Mouse (Mus musculus): Measurements from ENCODE around the gene Dst. TPM values are rescaled to one million over a fixed set of nuclear protein-coding genes. Genes with fewer than 3 reads are reported as not detected.

Gene Dst
- 58.1 and 63.1 TPM in 2 replicates for polyA plus RNA-seq (2014; fragmentation: Nextera tagmentation; extraction: Ambion mirVana)

- H3K27ac ChIP-seq, result peak within 1 kb of the TSS; percentile 92
- H3K4me1 ChIP-seq (replicated peaks; ENCODE audit: control insufficient read depth, insufficient read depth, low read length), result peaks cover 13% of the 10 kb centered on the region; the same call in 1 of the 2 replicates
- no peaks in the 10 kb centered on the region for H3K27me3 ChIP-seq (ENCODE audit: control insufficient read depth, insufficient read depth, low read length)
- H3K9ac ChIP-seq, result peak within 1 kb of the TSS; percentile 74
- no peaks in the 10 kb centered on the region for H3K36me3 ChIP-seq (replicated peaks; ENCODE audit: control insufficient read depth, insufficient read depth)
- peak within 1 kb of the TSS; percentile 78 for H3K4me2 ChIP-seq (replicated peaks)
- 4% methylated on average over 44 of the region's 44 CpGs for WGBS
- peak within 1 kb of the TSS; percentile 69 for H3K4me3 ChIP-seq (replicated peaks; ENCODE audit: low read length)
- ATAC-seq (ENCODE audit: low FRiP score), result peak; percentile 9; the same call in 1 of the 2 replicates
- H3K9me3 ChIP-seq (ENCODE audit: control insufficient read depth, low read length), result no peaks in the 10 kb centered on the region
- no peak for DNase-seq (ENCODE audit: low spot score)
Measured at GRCm38 (mm10) chr1:33908191-33908962, at the start of gene Dst. Gene Dst, plus strand, starts transcription at chr1:33908225.

GRCm38 (mm10) chr1:33869031-33869430 lies 39.0 kb upstream of the Dst start:
- Histone ChIP-seq H3K36me3 (replicated peaks; ENCODE audit: control insufficient read depth, insufficient read depth) (no peaks in the 10 kb centered on the region), H3K4me2 (replicated peaks) (no peak overlapping the region), H3K9ac (no peak overlapping the region), H3K4me3 (replicated peaks; ENCODE audit: low read length) (no peak overlapping the region), H3K9me3 (ENCODE audit: control insufficient read depth, low read length) (peaks cover 4% of the 10 kb centered on the region; the same call in 1 of the 2 replicates), H3K4me1 (replicated peaks; ENCODE audit: control insufficient read depth, insufficient read depth, low read length) (no peaks in the 10 kb centered on the region), H3K27ac (no peak overlapping the region), H3K27me3 (ENCODE audit: control insufficient read depth, insufficient read depth, low read length) (no peaks in the 10 kb centered on the region)
- no peak for ATAC-seq (ENCODE audit: low FRiP score)
- 79% methylated on average over 2 of the region's 2 CpGs for WGBS
- DNase-seq (ENCODE audit: low spot score), result no peak

- Histone ChIP-seq H3K27me3 (ENCODE audit: control insufficient read depth, insufficient read depth, low read length) (no peaks in the 10 kb centered on the region), H3K9ac (no peak overlapping the region), H3K9me3 (ENCODE audit: control insufficient read depth, low read length) (peaks cover 4% of the 10 kb centered on the region; the same call in 1 of the 2 replicates), H3K4me1 (replicated peaks; ENCODE audit: control insufficient read depth, insufficient read depth, low read length) (no peaks in the 10 kb centered on the region), H3K4me3 (replicated peaks; ENCODE audit: low read length) (no peak overlapping the region), H3K27ac (no peak overlapping the region), H3K4me2 (replicated peaks) (no peak overlapping the region), H3K36me3 (replicated peaks; ENCODE audit: control insufficient read depth, insufficient read depth) (no peaks in the 10 kb centered on the region)
- ATAC-seq (ENCODE audit: low FRiP score) (no peak), DNase-seq (ENCODE audit: low spot score) (no peak)
- 92% methylated on average over 3 of the region's 3 CpGs for WGBS
Measured at GRCm38 (mm10) chr1:33869437-33869836, 38.6 kb upstream of the Dst start.

- Histone ChIP-seq H3K4me2 (replicated peaks) (no peak overlapping the region), H3K36me3 (replicated peaks; ENCODE audit: control insufficient read depth, insufficient read depth) (no peaks in the 10 kb centered on the region), H3K9me3 (ENCODE audit: control insufficient read depth, low read length) (peaks cover 4% of the 10 kb centered on the region; the same call in 1 of the 2 replicates), H3K27ac (no peak overlapping the region), H3K4me3 (replicated peaks; ENCODE audit: low read length) (no peak overlapping the region), H3K4me1 (replicated peaks; ENCODE audit: control insufficient read depth, insufficient read depth, low read length) (no peaks in the 10 kb centered on the region), H3K9ac (no peak overlapping the region), H3K27me3 (ENCODE audit: control insufficient read depth, insufficient read depth, low read length) (no peaks in the 10 kb centered on the region)
- no peak for ATAC-seq (ENCODE audit: low FRiP score)
- no peak for DNase-seq (ENCODE audit: low spot score)
- 80% methylated on average over 5 of the region's 5 CpGs for WGBS
Measured at GRCm38 (mm10) chr1:33873561-33873960, 34.5 kb upstream of the Dst start.

- peaks cover 4% of the 10 kb centered on the region; the same call in 1 of the 2 replicates for H3K9me3 ChIP-seq (ENCODE audit: control insufficient read depth, low read length)
- ATAC-seq (ENCODE audit: low FRiP score) (no peak), DNase-seq (ENCODE audit: low spot score) (no peak)
- no peak overlapping the region for H3K27ac ChIP-seq
- no peaks in the 10 kb centered on the region for H3K27me3 ChIP-seq (ENCODE audit: control insufficient read depth, insufficient read depth, low read length)
- H3K4me2 ChIP-seq (replicated peaks), result no peak overlapping the region
- no peak overlapping the region for H3K4me3 ChIP-seq (replicated peaks; ENCODE audit: low read length)
- H3K4me1 ChIP-seq (replicated peaks; ENCODE audit: control insufficient read depth, insufficient read depth, low read length), result no peaks in the 10 kb centered on the region
- no peak overlapping the region for H3K9ac ChIP-seq
- H3K36me3 ChIP-seq (replicated peaks; ENCODE audit: control insufficient read depth, insufficient read depth), result no peaks in the 10 kb centered on the region
- WGBS, result 47% methylated on average over 6 of the region's 6 CpGs
Measured at GRCm38 (mm10) chr1:33875691-33876090, 32.3 kb upstream of the Dst start.

GRCm38 (mm10) chr1:33876416-33876815 lies 31.6 kb upstream of the Dst start:
- WGBS, result 91% methylated on average over 3 of the region's 3 CpGs
- no peak overlapping the region for H3K27ac ChIP-seq
- H3K4me2 ChIP-seq (replicated peaks), result no peak overlapping the region
- DNase-seq (ENCODE audit: low spot score), result no peak
- no peak for ATAC-seq (ENCODE audit: low FRiP score)
- no peaks in the 10 kb centered on the region for H3K4me1 ChIP-seq (replicated peaks; ENCODE audit: control insufficient read depth, insufficient read depth, low read length)
- H3K27me3 ChIP-seq (ENCODE audit: control insufficient read depth, insufficient read depth, low read length), result no peaks in the 10 kb centered on the region
- no peaks in the 10 kb centered on the region for H3K36me3 ChIP-seq (replicated peaks; ENCODE audit: control insufficient read depth, insufficient read depth)
- H3K9me3 ChIP-seq (ENCODE audit: control insufficient read depth, low read length), result peaks cover 4% of the 10 kb centered on the region; the same call in 1 of the 2 replicates
- H3K9ac ChIP-seq, result no peak overlapping the region
- H3K4me3 ChIP-seq (replicated peaks; ENCODE audit: low read length), result no peak overlapping the region

GRCm38 (mm10) chr1:33878170-33878569 lies 29.9 kb upstream of the Dst start:
- Histone ChIP-seq H3K27ac (no peak overlapping the region), H3K4me3 (replicated peaks; ENCODE audit: low read length) (no peak overlapping the region), H3K4me2 (replicated peaks) (no peak overlapping the region), H3K4me1 (replicated peaks; ENCODE audit: control insufficient read depth, insufficient read depth, low read length) (no peaks in the 10 kb centered on the region), H3K27me3 (ENCODE audit: control insufficient read depth, insufficient read depth, low read length) (no peaks in the 10 kb centered on the region), H3K36me3 (replicated peaks; ENCODE audit: control insufficient read depth, insufficient read depth) (no peaks in the 10 kb centered on the region), H3K9me3 (ENCODE audit: control insufficient read depth, low read length) (no peaks in the 10 kb centered on the region), H3K9ac (no peak overlapping the region)
- 86% methylated on average over 7 of the region's 7 CpGs for WGBS
- no peak for DNase-seq (ENCODE audit: low spot score)
- ATAC-seq (ENCODE audit: low FRiP score), result no peak

GRCm38 (mm10) chr1:33883102-33883839 lies 24.8 kb upstream of the Dst start:
- Histone ChIP-seq H3K4me1 (replicated peaks; ENCODE audit: control insufficient read depth, insufficient read depth, low read length) (no peaks in the 10 kb centered on the region), H3K27ac (no peak overlapping the region), H3K4me3 (replicated peaks; ENCODE audit: low read length) (no peak overlapping the region), H3K27me3 (ENCODE audit: control insufficient read depth, insufficient read depth, low read length) (no peaks in the 10 kb centered on the region), H3K4me2 (replicated peaks) (peak overlapping the region; percentile 38), H3K36me3 (replicated peaks; ENCODE audit: control insufficient read depth, insufficient read depth) (no peaks in the 10 kb centered on the region), H3K9me3 (ENCODE audit: control insufficient read depth, low read length) (no peaks in the 10 kb centered on the region), H3K9ac (no peak overlapping the region)
- DNase-seq (ENCODE audit: low spot score) (no peak), ATAC-seq (ENCODE audit: low FRiP score) (no peak)
- WGBS, result 25% methylated on average over 18 of the region's 18 CpGs

- ATAC-seq (ENCODE audit: low FRiP score), result no peak
- H3K4me2 ChIP-seq (replicated peaks), result no peak overlapping the region
- no peak overlapping the region for H3K27ac ChIP-seq
- no peak overlapping the region for H3K4me3 ChIP-seq (replicated peaks; ENCODE audit: low read length)
- no peaks in the 10 kb centered on the region for H3K9me3 ChIP-seq (ENCODE audit: control insufficient read depth, low read length)
- H3K36me3 ChIP-seq (replicated peaks; ENCODE audit: control insufficient read depth, insufficient read depth), result no peaks in the 10 kb centered on the region
- H3K9ac ChIP-seq, result no peak overlapping the region
- H3K27me3 ChIP-seq (ENCODE audit: control insufficient read depth, insufficient read depth, low read length), result no peaks in the 10 kb centered on the region
- peak; percentile 57 for DNase-seq (ENCODE audit: low spot score)
- WGBS, result 62% methylated on average over 10 of the region's 10 CpGs
- H3K4me1 ChIP-seq (replicated peaks; ENCODE audit: control insufficient read depth, insufficient read depth, low read length), result no peaks in the 10 kb centered on the region
Measured at GRCm38 (mm10) chr1:33892784-33893183, 15.2 kb upstream of the Dst start.
